Mouse (Mus musculus) monocyte, adult 2 months (primary cell): ENCODE measurements around the gene Tyw1.
"Not testable (repeated sequence)": the region's sequence is repeated elsewhere in the genome, so short reads cannot be mapped to it uniquely, and the experiment has no call there.

Experiments
- DNase-seq, 2 experiments: peaks; one replicate each; pipeline ENCODE4 v3.0.0; 2022; ENCODE audit warnings: low spot score in 2 of 2, low read depth in 1 of 2

Tyw1 gene

DNA sequence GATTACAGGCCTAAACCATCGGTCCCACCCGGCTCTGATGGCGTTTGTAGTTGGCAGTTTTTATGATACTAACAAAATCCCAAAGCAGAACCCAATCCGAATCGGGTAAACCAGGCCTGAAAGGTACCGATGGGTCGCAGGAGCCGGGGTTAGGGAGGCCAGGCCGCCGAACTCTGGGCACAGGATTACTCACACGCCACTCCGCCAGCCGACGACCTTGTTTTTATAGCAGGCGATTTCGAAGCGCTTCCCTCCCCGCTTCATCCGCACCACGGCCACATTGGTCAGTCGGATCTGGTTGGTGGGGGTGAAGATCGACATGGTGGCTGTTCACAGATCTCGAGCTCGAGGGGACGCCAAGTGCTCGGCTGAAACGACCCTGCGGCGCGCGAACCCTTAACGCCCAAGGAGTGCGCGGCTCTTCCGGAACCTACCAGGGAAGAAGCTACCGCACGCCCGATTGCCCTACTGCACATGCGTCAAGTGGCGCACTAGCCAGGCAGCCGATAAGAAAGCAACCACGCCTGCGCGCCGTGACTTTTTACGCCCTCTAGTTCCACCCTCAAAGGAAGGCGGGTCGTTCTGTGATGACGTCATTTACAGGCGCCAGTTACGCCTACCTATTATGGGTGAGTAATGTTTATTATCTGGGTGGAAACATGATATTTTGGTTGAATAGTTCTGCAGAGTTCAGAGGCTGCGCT lies at the start of gene Tyw1, which contains the start of gene Sbds:
Gene Tyw1, plus strand, starts transcription at position 603 of the 704 bp plus-strand sequence.
Gene Sbds, minus strand, starts transcription at position 514 of the 704 bp plus-strand sequence.
- DNase-seq: peak; percentile 92 to 96

DNA sequence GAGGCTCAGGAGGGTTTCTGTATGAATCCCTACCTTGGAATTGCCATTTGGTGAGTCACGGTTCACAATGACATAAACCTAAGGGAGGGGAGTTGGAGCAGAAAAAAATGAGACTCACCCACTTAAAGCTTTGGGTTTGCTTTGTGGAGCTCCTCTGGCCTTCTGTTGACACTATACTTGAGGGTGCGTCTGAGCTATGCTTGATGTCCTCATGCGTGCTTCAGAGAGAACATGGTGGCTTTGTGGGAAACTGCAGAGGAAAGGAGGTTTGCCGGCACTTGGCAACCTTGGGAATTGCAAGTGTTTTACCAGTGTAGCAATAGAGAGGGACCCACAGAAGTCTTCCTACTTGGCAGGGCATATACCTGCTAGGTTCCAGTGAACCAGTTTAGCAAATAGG lies 48.1 kb upstream of the Tyw1 start:
- DNase-seq: no peak

DNA sequence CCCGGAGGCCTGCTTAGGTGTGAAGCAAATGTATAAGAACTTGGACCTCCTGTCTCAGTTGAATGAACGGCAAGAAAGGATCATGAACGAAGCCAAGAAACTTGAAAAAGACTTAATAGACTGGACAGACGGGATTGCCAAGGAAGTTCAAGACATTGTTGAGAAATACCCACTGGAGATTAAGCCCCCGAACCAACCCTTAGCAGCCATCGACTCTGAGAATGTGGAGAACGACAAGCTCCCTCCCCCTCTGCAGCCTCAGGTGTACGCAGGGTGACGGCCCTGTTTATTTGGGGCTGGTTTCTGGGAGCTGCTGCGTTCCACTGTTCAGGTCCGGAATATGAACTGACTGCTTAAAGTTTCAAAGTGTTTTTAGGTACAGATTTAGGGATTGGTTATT lies 42.5 kb upstream of the Tyw1 start:
- DNase-seq: no peak

DNA sequence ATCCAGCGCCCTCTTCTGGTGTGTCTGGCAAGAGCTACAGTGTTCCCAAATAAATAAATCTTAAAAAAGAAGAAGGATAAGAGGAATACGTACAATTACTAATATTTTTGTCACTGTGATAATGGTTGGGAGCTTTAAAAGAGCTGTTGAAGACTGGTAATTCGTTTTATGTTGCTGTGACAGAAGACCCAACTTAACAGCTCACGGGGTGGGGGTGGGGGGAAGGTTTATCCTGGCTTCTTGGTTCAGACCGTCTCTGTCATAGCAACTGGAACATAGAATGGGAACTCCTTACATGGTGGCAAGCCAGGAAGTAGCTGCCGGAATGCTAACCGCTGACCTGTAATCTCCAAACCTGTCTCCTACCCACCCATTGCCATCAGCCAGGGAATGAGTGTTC lies 38.6 kb upstream of the Tyw1 start, which contains the start of gene Tmem248:
Gene Tmem248, plus strand, starts transcription at position 301 of the 400 bp plus-strand sequence.
- DNase-seq: no peak

DNA sequence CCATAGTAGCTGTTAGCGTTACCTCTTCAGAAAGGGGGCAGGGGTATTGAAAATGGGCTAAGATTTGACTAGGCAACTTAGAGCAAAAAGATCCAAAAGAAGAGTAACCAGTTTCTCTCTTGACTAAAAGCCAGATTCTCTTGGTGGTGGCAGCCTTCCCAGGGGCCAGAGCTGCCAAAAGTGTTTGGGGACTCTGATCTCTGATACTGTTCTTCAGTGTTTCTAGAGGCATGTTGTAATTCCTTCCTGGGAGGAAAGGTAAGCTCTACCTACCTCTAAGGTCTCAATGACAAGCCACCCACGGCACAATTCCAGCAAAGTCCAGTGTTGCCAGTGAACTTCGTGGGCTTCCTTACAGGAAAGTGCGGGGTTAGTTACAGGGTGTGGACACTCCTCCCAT lies 38.0 kb upstream of the Tyw1 start:
- DNase-seq: no peak

DNA sequence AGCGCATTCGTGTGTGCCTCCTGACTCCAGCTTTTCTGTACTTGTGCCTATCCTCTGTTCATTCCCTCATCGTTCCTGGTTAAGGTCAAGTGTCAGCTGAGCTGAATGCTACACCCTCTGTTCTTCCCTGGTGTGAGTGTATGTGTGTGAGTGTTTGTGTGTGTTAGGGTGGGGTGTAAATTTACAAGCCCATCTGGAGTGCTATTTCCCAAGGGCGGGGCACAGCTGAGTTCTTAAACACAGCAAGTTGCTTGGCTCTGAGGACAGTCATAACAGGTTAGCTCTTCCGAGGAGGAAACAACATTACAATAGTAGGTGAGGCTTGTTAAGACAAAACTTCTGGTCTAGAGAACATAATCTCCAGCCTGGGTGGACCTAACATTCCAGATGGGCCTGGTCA lies 37.1 kb upstream of the Tyw1 start:
- DNase-seq: no peak

DNA sequence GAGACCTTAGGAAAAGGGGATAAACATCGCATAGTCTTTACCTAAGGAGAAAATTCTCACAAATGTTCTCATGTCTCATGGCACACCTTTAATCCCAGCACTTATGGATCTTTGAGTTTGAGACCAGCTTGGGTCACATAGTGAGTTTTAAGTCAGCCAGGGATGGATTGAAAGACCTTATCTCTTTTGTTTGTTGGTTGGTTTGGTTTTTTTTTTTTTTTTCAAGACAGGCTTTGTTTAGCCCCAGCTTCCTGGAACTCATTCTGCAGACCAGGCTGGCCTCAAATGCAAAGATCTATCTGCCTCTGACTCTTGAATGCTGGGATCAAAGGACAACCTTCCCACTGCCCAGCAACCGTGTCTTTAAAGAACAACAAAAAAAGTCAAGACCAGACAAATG lies 34.1 kb upstream of the Tyw1 start:
- no peak for DNase-seq

DNA sequence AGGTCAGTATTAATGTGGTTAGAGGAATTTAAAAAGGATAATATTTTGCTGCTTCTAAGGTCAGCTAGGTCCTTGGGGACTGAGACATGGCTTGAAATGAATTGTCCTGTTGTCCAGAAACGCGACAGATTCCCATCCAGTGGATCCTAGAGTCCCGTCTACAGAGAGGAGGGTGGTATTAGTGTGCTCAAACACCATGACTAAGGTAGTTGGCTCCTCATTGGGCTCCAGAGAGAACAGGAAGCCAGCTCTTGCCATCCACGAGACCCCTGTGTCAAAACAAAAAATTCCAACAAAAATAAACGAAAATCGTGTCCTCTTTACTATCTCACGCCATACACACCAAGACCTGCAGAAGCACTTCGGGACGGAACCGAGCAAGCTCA lies 33.7 kb upstream of the Tyw1 start:
- no peak for DNase-seq

DNA sequence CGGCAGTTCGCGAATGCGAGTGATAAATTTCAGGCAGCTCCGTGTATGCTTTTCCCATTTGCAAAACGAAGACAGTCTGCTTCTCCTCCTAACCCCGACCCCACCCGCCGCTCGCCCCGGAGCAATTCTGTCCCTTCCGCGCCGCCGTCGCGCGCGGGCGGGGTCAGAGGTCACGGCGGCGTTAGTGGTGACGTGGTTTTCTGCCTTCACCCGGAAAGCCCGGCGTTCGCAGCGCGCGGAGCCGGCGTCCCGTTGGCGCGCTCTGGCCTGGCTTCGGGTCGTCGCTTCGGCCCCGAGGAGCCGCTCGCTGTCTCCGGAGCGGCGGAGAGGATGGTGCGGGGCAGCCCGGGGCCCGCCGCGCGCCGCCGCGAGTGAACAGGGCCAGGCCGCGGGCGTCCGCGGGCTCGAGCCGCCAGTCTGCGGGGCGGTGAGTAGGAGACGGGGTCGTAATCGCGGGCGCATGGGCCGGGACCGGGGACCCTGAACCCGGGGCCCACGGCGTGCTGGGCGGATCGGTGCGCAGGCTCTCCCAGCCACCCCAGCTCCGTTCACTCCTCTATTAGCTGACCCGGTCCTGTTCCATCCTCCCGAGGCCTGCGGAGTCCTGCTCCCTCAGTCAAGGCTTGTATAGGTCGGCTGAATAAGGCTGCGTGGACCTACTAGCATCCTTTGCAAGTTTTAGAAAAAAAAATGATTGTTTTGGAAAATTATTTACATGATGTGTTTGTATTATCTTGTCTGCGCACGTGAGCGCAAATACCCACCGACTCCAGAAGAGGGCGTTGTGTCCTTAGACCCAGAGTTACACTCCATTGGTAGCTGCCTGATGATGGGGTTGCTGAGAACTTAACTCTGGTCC lies 33.0 kb upstream of the Tyw1 start:
- DNase-seq: peak; percentile 82 to 87

DNA sequence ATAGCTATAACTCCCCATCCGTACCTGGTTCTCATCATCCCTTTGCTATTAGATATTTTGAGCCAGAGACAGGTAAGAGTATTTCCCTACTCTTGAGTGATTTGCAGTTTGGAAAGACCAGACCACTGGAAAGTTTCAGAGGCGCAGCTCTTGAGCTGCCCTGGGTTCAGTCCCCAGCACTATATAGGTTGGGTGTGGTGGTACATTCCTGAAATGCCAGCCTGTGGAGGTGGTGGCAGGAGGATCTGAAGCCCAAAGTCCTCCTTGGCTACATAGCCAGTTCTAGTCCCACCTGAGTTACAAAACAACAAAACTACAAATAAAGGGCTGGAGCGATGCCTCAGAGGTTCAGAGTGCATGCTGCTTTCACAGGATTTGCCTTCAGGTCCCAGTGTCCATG lies 28.6 kb upstream of the Tyw1 start:
- no peak for DNase-seq

DNA sequence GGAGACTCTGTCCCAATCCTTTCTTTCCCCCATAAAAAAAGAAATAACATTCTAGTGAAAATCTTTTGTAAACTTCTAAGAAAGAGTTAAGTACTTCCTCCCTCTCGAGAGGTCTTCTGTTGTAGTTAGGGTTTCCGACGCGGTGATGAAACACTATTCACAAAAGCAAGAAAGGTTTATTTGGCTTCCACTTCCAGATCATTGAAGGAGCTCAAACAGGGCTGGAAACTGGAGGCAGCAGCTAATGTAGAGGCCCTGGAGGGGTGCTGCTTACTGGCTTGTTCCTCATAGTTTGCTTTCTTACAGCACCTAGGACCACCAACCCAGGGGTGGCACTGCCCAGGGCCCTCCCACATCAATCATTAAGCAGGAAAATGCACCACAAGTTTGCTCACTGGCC lies 27.3 kb upstream of the Tyw1 start:
- DNase-seq: no peak

DNA sequence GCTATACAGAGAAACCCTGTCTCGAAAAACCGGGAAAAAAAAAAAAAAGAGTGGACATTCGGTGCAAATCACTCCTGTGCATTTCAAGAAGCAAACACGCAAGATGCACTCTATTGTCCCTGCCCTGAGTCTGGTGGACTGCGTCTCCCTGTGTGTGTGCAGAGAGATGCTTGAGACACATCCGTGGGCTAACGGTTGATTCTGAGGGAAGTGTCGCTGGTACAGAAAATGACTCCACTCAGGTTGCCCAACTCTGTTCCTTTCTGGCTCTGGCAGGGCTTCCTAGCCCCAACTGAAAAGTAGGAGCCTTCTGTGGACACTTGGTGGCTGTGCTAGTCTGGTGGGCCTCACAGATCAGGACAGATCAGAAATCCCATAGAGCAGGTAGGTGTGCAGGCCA lies 19.1 kb upstream of the Tyw1 start:
- DNase-seq: no peak

DNA sequence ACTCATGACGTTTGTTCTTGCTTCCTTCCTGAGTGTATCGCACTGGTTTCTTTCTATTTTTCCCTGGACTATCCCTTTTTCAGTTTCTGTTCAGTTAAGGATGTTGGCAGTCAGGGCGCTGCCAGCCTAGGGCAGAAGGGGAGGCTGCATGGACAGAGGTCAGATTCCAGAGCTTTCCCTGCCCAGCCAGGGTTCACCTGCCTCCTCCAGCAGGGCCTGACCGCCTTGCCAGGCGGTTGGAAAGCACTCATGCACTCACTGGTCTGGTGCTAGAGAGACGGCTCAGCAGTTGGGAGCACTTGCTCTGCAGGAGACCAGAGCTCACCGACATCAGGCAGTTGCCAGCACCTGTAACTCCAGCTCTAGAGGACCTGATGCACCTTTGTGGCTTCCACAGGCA lies 16.2 kb upstream of the Tyw1 start:
- DNase-seq: no peak

DNA sequence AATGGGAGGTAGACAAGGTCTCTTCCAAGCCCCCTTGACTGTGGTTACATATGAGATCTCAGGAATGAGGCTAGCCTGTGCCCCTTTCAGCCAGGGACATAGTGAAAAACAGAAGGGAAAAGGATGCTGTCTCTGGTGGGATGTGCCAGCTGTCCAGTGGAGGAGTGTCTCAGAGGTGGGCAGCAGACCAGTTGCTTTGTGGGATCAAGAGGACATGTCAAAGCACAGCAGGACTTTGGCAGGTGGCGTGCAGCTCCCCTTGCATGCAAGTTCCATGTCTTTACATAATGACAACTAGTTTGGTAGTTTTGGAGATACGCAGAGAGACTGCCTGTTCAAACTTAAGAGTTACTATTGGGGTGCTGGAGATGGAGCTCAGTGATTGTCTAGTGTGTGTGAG lies 15.6 kb upstream of the Tyw1 start:
- no peak for DNase-seq

DNA sequence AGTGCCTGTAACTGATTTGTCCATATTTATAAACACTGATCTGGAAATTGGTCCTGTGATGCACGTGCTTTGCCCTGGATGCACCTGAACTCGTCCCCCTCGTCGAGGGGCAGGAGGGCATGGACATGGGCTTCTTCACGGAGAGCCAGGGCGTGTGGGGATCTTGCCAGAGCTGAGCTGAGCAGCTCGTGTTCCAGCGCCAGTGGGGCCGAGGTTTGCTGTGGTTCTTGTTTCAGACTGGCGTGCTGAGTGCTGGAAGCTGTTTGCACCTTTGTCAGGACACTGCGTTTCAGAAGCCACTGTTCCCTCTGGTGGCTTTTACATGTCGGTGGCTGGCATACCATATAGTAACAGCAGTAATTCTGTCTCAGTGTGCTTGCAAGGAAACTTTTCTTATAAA lies 14.0 kb upstream of the Tyw1 start:
- DNase-seq: no peak

DNA sequence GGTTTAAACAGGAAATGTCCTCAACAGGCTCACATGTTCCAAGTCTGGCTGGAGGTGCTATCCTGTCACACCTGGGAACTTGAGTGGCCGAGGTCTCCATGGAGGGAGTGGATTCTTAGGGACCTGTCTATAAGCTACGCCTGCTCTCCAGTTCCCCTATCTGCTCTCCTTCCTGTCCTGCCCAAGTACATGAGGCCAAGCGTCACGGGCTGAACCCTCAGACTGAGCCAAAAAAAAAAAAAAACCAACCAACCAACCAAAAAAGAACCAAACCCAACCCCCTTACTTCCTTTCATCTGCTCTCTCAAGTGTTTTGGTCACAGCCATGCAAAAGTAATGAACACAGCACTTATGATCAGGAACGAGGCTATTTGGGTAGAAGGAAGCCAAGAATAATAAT lies 7.6 kb upstream of the Tyw1 start:
- no peak for DNase-seq

DNA sequence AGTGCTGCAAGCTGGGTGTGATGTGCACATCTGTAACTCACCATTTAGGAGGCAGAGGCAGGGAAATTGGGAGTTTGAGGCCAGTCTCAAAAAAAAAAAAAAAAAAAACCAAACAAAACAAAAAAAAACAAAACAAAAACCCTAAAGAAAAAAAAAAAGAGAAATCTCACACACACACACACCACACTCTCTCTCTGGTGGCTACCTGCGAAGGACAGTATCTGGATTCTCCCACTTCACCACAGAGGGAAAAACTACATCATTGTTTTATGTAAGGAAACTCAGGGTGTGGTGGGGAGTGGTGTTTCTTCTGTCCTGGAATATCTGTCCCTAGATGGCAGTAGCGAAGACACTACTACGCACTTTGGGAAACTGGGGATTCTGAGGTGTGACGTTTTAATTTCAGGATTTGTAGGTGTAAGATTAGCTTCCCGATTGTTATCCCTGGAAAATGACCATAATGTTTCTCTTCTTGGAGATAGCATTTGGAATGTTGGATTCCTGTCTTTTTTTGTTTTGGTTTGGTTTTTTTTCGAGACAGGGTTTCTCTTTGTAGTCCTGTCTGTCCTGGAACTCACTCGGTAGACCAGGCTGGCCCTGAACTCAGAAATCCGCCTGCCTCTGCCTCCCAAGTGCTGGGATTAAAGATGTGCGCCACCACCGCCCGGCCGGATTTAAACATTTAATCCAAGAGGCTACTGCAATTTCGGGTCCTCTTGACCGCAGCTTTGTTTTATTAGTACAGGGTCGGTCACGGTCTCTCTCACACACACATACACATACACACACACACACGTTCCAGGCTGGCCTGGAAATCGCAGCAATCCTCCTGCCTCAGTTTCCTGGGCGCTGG lies 1.0 kb upstream of the Tyw1 start:
- peak in 1 of 2 experiments; percentile 3 for DNase-seq

DNA sequence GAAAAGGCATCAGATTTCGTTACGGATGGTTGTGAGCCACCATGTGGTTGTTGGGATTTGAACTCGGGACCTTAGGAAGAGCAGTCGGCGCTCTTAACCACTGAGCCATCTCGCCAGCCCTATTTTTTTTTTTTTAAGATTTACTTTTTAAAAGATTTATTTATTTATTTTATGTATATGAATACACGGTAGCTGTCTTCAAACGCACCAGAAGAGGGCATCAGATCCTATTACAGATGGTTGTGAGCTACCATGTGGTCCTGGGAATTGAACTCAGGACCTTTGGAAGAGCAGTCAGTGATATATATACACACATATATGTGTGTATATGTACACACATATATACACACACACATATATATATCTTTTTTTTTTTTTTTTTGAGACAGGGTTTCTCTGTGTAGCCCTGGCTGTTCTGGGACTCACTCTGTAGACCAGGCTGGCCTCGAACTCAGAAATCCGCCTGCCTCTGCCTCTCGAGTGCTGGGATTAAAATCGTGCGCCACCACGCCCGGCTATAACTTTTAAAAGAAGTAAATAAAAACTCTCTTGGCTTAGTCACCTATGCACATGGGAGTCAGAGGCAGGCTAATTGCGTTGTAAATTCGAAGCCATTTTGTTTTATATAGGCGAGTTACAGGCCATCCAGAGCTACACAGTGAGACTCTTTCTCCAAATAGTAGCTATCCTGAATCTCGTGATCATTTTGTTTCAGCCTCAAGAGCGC lies 543 bp downstream of the Tyw1 start:
- DNase-seq: not testable (repeated sequence)

DNA sequence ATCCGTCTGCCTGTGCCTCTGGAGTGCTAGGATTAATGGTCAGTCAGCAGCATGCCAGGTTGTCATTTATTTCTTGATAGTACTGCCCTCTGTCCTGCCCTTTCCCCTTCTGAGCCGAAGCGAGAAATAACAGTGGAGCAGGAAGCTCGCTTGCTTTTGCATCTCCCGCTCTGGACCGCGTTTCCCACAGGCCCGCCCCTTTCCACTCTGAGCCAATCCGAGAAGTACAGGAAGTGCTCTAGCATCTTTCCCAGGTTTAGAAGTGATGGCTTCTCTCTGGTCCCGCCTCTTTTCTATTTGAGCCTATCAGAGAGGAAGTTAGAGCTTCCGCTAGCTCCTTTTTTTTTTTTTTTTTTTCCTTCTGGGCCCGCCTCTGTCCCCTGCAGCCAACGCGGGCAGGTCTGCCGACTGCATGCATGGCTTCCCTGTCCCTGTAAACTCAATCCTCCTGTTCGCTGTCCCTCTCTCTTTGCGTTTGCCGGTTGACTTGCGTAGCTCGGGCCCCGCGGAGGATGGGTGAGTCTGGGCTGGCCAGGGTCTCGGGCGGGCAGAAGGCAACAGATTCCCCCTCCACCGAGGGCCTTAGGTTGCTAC lies 1.4 kb downstream of the Tyw1 start:
- DNase-seq: peak; percentile 87 to 88

DNA sequence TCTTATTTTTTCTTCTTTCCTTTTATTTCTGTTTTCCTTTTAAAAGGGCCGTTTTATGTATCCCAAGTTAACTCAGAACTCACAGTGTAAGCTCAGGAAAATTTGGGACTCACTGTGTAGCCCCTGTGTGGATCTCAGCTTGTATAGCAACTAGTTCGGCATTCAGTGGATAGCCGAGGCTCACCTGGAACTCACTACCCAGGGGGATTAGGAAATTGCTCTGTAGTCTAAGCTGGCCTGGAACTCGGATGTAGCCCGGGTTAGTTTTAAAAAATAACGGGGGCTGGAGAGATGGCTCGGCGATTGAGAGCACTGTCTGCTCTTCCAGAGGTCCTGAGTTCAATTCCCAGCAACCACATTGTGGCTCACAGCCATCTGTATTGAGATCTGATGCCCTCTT lies 1.9 kb downstream of the Tyw1 start:
- DNase-seq: no peak
